Mouse (Mus musculus): ENCODE measurements around the gene Wdr91.

Gene Wdr91

GRCm38 (mm10) chr6:34861546-34862053 lies 49.1 kb downstream of the Wdr91 start:
- no peak for DNase-seq

DNA sequence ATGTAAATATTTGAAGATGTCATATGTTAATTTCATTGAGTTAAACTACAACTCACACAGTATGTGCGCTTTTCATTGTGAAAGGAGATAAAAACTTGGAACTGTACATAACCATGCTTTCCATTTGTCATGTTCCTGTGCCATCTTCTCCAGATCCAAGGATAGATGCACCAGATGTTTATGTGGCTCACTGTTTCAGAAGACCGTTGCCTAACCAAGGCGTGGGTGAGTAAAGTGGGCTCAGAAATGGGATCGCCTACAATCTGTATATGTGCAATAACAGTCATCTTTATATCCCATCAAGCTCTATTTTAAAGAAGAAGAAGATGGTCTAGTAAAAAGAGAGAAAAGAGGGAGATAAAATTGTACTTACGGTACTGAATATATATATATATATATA lies 78.3 kb downstream of the Wdr91 start:
- DNase-seq = no peak

All from spleen, adult 18-20 months (tissue).